Mouse (Mus musculus) spleen, adult 2 months (tissue): ENCODE data around the gene Mettl7b. TPM values are rescaled to one million over a fixed set of nuclear protein-coding genes. Genes with fewer than 3 reads are reported as not detected.

Experiments used
- DNase-seq, 2 experiments: peaks; one replicate each; pipeline versions ENCODE4 v3.0.0 to v3.0.0-alpha.2; 2012 to 2021; ENCODE audit warnings: low spot score in 2 of 2, low read depth in 1 of 2
- H3K27ac ChIP-seq: fragments of 200-500 bp; 2 replicates; pipeline ENCODE4 v1.5.1; 2012; ENCODE audit warnings: low read length, inconsistent platforms; ENCODE audit not compliant: insufficient read depth
- H3K27me3 ChIP-seq: fragments of 200-500 bp; 2 replicates; pipeline ENCODE4 v1.6.1; 2012; ENCODE audit warnings: mild to moderate bottlenecking, moderate library complexity, low read length, inconsistent platforms; ENCODE audit not compliant: control insufficient read depth, insufficient read depth
- H3K36me3 ChIP-seq: fragments of 200-500 bp; 2 replicates; pipeline ENCODE4 v1.6.1; 2012; ENCODE audit warnings: mild to moderate bottlenecking, low read length, inconsistent platforms; ENCODE audit not compliant: control insufficient read depth, insufficient read depth
- H3K4me1 ChIP-seq: fragments of 200-500 bp; 2 replicates; pipeline ENCODE4 v1.6.1; 2011; ENCODE audit warnings: inconsistent platforms; ENCODE audit not compliant: control insufficient read depth, insufficient read depth, insufficient read length
- H3K4me3 ChIP-seq: fragments of 200-500 bp; 2 replicates; pipeline ENCODE4 v1.5.1; 2011; ENCODE audit warnings: mild to moderate bottlenecking, inconsistent platforms; ENCODE audit not compliant: insufficient read depth, insufficient read length; ENCODE audit errors: extremely low read depth
- CTCF ChIP-seq: fragments of 200-500 bp; IDR thresholded peaks from 2 replicates; pipeline ENCODE4 v1.5.1; 2011; ENCODE audit warnings: mild to moderate bottlenecking, inconsistent platforms; ENCODE audit not compliant: insufficient read depth, insufficient read length, insufficient replicate concordance; ENCODE audit errors: extremely low read depth
- POLR2A ChIP-seq: fragments of 200-500 bp; IDR thresholded peaks from 2 replicates; pipeline ENCODE4 v1.6.1; 2011; ENCODE audit warnings: low read depth, low read length, inconsistent platforms
- WGBS: fragments of 180-500 bp; shearing (Covaris S2); methylation state at CpG from one replicate; pipeline ENCODE4 v1.1.7; 2018; 5-methylcytosine and 5-hydroxymethylcytosine counted together
- polyA plus RNA-seq: library from polyadenylated mRNA; depleted of rRNA; stranded (reverse); fragments of >200 nt; gene quantifications from 2 replicates; pipeline ENCODE4 v1.2.3, GENCODE M21; 2012

Gene Mettl7b
- polyA plus RNA-seq, 1 experiment = not detected

DNA sequence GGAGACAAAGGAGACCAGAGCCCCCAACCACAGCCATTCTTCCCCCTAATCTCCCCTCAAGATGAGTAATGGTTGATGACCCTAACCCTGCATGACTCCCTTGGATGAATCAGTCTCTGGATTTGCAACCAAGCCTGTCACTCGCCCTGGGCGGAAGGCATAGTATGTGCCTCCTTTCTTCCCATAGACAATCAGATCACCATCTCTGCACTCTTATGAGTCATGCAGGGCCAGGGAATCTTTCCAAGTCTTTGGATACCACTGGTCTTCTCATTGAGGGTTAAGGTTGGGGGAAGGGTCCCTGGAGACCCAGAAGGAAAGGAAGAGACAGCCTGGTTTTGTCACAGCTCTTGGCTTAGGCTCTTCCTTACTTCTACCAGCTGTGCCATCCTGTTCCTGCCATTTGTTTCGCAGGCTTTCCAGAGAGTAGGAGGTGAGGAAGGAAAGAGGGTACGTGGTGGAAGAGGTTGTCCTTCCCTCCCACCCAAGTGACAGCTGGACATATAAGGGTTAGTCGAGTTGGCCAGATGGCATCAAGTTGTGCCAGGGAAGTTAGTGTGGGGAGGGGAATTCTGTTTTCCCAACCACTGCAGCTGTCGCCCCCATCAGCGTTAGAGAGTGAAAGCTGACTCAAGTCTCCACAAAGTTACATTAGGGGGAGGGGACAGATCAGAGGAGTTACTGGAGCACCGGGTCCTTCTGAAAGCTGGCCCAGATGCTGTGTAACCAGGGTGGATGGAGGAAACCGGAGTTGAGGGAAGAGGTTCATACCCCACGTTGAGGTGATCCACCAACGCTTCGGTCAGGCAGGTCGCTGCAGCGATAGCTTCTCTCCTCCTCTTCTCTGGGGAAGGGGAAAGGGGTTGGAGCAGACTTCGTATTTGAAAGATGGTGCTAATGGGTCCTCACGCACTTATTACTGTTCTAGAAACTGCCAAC lies 38.6 kb downstream of the Mettl7b start:
- Histone ChIP-seq H3K4me1 (peaks cover 4% of the 10 kb centered on the region; the same call in 1 of the 2 replicates), H3K27ac (no peak overlapping the region), H3K27me3 (no peaks in the 10 kb centered on the region), H3K36me3 (peaks cover 9% of the 10 kb centered on the region), H3K4me3 (no peak overlapping the region)
- no peak for DNase-seq
- WGBS = 75% methylated on average over 16 of the region's 16 CpGs
- TF ChIP-seq POLR2A (no peak), CTCF (no peak)

- Histone ChIP-seq H3K27me3 (no peaks in the 10 kb centered on the region), H3K27ac (no peak overlapping the region), H3K4me1 (peaks cover 4% of the 10 kb centered on the region; the same call in 1 of the 2 replicates), H3K36me3 (peaks cover 9% of the 10 kb centered on the region), H3K4me3 (no peak overlapping the region)
- DNase-seq = no peak
- WGBS = 92% methylated on average over 1 of the region's 1 CpGs
- TF ChIP-seq CTCF (no peak), POLR2A (no peak)
Observed at GRCm38 (mm10) chr10:128921251-128921650, 39.5 kb downstream of the Mettl7b start.

GRCm38 (mm10) chr10:128920736-128921161 lies 40.0 kb downstream of the Mettl7b start:
- 85% methylated on average over 3 of the region's 3 CpGs for WGBS
- Histone ChIP-seq H3K36me3 (peaks cover 9% of the 10 kb centered on the region), H3K4me1 (peaks cover 4% of the 10 kb centered on the region; the same call in 1 of the 2 replicates), H3K27me3 (no peaks in the 10 kb centered on the region), H3K27ac (no peak overlapping the region), H3K4me3 (no peak overlapping the region)
- DNase-seq = no peak
- TF ChIP-seq CTCF (no peak), POLR2A (no peak)

DNA sequence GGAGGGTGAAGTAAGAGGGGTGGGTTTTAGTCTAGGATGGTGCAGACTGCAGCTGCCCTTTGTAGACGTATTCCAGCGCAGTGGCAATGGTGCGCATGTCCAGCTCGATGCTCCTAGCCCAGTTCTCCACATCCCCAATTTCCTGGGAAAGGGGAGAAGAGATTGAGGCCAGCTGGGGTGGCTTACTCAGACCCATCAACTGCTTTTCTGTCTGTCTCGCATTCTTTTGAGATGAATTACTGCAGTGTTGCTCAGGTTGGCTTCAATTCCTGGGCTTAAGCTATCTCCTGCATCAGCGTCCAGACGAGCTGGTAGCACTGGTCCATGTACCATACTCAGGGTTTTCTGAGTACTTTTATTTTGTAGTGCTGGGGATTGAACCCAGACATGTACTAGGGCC lies 40.8 kb downstream of the Mettl7b start:
- Histone ChIP-seq H3K27me3 (no peaks in the 10 kb centered on the region), H3K36me3 (peaks cover 9% of the 10 kb centered on the region), H3K4me1 (peaks cover 4% of the 10 kb centered on the region; the same call in 1 of the 2 replicates), H3K27ac (no peak overlapping the region), H3K4me3 (no peak overlapping the region)
- no peak for DNase-seq
- 89% methylated on average over 7 of the region's 7 CpGs for WGBS
- no peak for TF ChIP-seq CTCF

DNA sequence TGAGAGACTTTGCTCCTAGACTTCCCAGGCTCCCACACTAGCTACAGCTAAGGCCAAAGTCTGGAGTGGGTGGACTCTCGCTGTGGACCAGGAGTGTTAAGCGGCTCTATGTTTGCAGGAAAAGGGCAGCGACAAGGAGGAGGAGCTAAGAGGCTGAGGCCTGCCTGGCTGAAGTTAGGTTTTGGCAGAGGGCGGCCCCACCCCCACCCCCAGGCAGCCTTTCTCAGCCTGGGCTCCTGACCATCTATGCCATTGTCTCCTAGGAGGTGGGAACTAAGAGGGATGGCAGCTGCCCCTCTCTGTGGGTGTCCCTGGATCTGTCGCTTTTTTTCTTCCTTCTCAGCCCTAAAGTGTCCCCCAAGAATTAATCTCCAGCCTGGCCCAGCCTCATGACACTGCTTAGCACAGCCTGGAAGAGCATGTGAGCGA lies 41.6 kb downstream of the Mettl7b start:
- TF ChIP-seq POLR2A = no peak
- no peak for TF ChIP-seq CTCF
- peaks cover 4% of the 10 kb centered on the region; the same call in 1 of the 2 replicates for H3K4me1 ChIP-seq
- H3K4me3 ChIP-seq = no peak overlapping the region

GRCm38 (mm10) chr10:128918246-128918645 lies 42.5 kb downstream of the Mettl7b start:
- no peak for TF ChIP-seq CTCF
- TF ChIP-seq POLR2A = no peak
- 82% methylated on average over 7 of the region's 7 CpGs for WGBS
- Histone ChIP-seq H3K27ac (no peak overlapping the region), H3K27me3 (no peaks in the 10 kb centered on the region), H3K36me3 (peaks cover 9% of the 10 kb centered on the region), H3K4me3 (no peak overlapping the region), H3K4me1 (peaks cover 2% of the 10 kb centered on the region; the same call in 1 of the 2 replicates)
- DNase-seq = no peak

More for the DNA sequence above, 41.6 kb downstream of the Mettl7b start:
- no peak for DNase-seq
- no peaks in the 10 kb centered on the region for H3K27me3 ChIP-seq
- WGBS = 73% methylated on average over 6 of the region's 6 CpGs
- peaks cover 9% of the 10 kb centered on the region for H3K36me3 ChIP-seq
- H3K27ac ChIP-seq = no peak overlapping the region

- Histone ChIP-seq H3K36me3 (peaks cover 9% of the 10 kb centered on the region), H3K4me3 (no peak overlapping the region), H3K27me3 (no peaks in the 10 kb centered on the region), H3K27ac (no peak overlapping the region), H3K4me1 (peaks cover under 1% of the 10 kb centered on the region; the same call in 1 of the 2 replicates)
- 94% methylated on average over 6 of the region's 6 CpGs for WGBS
- no peak for DNase-seq
- TF ChIP-seq POLR2A (no peak), CTCF (no peak)
Observed at GRCm38 (mm10) chr10:128917400-128917799, 43.4 kb downstream of the Mettl7b start.
